Mouse (Mus musculus) kidney, embryonic 16.5 days (tissue): ENCODE data around the gene Sipa1l2. TPM values are rescaled to one million over a fixed set of nuclear protein-coding genes. Genes with fewer than 3 reads are reported as not detected.

Experiments used
- ATAC-seq: fragments of 200-750 bp; cut with Nextera tagmentation; 2 replicates; pipeline ENCODE4 v1.8.0; 2017; ENCODE audit warnings: moderate TSS enrichment; ENCODE audit not compliant: low FRiP score, low TSS enrichment
- H3K27ac ChIP-seq: fragments of 300-500 bp; sonication (generic); 2 replicates; pipeline ENCODE4 v1.5.1; 2014; ENCODE audit warnings: low read length
- H3K27me3 ChIP-seq: fragments of 300-500 bp; sonication (generic); 2 replicates; pipeline ENCODE4 v1.6.1; 2014; ENCODE audit warnings: low read length, control low read depth, mixed read lengths; ENCODE audit not compliant: insufficient read depth
- H3K36me3 ChIP-seq: fragments of 300-500 bp; sonication (generic); 2 replicates; pipeline ENCODE4 v1.6.1; 2014; ENCODE audit warnings: low read length, control low read depth, mixed read lengths; ENCODE audit not compliant: insufficient read depth
- H3K4me1 ChIP-seq: fragments of 300-500 bp; sonication (generic); 2 replicates; pipeline ENCODE4 v1.6.1; 2014; ENCODE audit warnings: low read length, control low read depth, mixed read lengths; ENCODE audit not compliant: insufficient read depth
- H3K4me2 ChIP-seq: fragments of 300-500 bp; sonication (generic); replicated peaks from 2 replicates; pipeline ENCODE4 v1.6.1; 2014; ENCODE audit warnings: low read depth, low read length
- H3K4me3 ChIP-seq: fragments of 300-500 bp; sonication (generic); 2 replicates; pipeline ENCODE4 v1.5.1; 2014; ENCODE audit warnings: mild to moderate bottlenecking, low read length
- H3K9ac ChIP-seq: fragments of 300-500 bp; sonication (generic); replicated peaks from 2 replicates; pipeline ENCODE4 v1.6.1; 2014; ENCODE audit warnings: low read length
- H3K9me3 ChIP-seq: fragments of 300-500 bp; sonication (generic); 2 replicates; pipeline ENCODE4 v1.6.1; 2016; ENCODE audit warnings: low read length, control low read depth
- WGBS: fragments of 180-500 bp; shearing (Covaris S2); extraction: QIAGEN DNeasy Blood & Tissue Kit; methylation state at CpG from one replicate; pipeline ENCODE4 v1.1.7; 2014; 5-methylcytosine and 5-hydroxymethylcytosine counted together
- polyA plus RNA-seq: library from polyadenylated mRNA; unstranded; fragments of >200 nt; fragmentation: Nextera tagmentation; extraction: Ambion mirVana; gene quantifications from 2 replicates; pipeline ENCODE4 v1.2.1, GENCODE M21; 2015

Sipa1l2 gene
- polyA plus RNA-seq, 1 experiment from 2014 or later = 18.1 TPM

DNA sequence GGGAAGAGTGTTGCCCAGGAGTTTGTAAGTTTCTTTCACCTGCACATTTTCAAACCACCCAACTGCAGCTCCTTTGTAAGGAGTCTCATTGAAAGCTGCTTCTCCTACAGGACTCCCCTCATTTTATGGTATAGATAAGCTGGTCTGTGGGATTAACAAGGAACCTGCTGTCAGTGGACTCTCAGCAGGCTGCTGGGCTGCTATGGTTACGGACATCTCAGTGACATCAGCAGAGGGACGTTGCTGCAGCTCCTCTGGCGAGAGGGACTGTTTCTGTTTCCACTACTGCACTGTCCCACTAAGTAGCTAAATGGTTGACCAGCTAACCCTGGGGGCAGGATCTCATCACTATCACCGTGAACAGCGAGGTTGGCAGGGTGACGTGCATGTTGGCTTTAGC, 120.6 kb downstream of the Sipa1l2 start:
- H3K27me3 ChIP-seq = no peaks in the 10 kb centered on the region
- 61% methylated on average over 6 of the region's 6 CpGs for WGBS
- no peaks in the 10 kb centered on the region for H3K9me3 ChIP-seq
- ATAC-seq = no peak
- H3K9ac ChIP-seq = no peak overlapping the region
- H3K4me2 ChIP-seq = no peak overlapping the region
- no peak overlapping the region for H3K4me3 ChIP-seq
- H3K4me1 ChIP-seq = no peaks in the 10 kb centered on the region
- H3K36me3 ChIP-seq = peaks cover 26% of the 10 kb centered on the region
- no peak overlapping the region for H3K27ac ChIP-seq

DNA sequence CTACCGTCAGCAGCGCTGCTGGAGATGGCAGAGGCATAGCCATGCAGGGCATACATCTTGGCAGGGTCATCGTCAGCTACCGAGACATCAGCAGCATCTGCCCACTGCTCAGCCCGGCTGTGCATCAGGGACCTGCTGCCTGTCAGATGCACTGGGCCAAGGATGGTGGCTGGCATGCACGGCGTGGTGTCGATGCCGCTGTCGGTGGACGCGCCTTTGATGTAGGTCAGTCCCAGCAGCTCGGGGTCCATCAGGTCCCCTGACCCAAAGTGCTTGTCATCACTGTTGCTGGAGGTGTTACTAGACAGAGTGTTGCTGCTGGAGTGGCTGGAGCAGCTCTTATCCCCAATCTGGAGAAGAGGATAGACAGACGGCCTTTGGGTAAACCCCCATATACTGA, 122.1 kb downstream of the Sipa1l2 start:
- Histone ChIP-seq H3K4me2 (no peak overlapping the region), H3K9ac (no peak overlapping the region), H3K4me3 (no peak overlapping the region), H3K27ac (no peak overlapping the region), H3K9me3 (no peaks in the 10 kb centered on the region), H3K36me3 (peaks cover 23% of the 10 kb centered on the region), H3K27me3 (no peaks in the 10 kb centered on the region), H3K4me1 (no peaks in the 10 kb centered on the region)
- WGBS = 92% methylated on average over 14 of the region's 14 CpGs
- no peak for ATAC-seq

DNA sequence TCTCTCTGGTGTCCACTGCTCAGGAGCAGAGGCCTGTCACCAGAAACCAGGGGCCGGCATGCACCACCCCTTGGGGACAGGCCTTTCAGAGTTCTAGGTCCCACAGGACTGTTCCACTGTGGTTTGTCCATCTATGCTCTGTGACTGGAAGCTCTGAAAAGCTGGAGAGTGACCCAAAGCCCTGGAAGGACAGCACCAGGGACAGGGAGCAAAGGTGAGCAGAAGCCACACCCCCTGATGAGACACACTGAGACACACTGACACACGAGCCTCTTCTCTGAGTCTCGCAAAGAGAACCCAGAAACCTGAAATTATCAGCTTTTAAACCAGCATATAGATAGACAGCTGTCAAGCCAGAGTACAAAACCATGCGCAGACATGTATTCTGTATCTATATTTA, 123.4 kb downstream of the Sipa1l2 start:
- Histone ChIP-seq H3K27me3 (no peaks in the 10 kb centered on the region), H3K36me3 (peaks cover 29% of the 10 kb centered on the region), H3K27ac (no peak overlapping the region), H3K9me3 (no peaks in the 10 kb centered on the region), H3K4me3 (no peak overlapping the region), H3K9ac (no peak overlapping the region), H3K4me2 (no peak overlapping the region), H3K4me1 (no peaks in the 10 kb centered on the region)
- 80% methylated on average over 4 of the region's 4 CpGs for WGBS
- no peak for ATAC-seq

DNA sequence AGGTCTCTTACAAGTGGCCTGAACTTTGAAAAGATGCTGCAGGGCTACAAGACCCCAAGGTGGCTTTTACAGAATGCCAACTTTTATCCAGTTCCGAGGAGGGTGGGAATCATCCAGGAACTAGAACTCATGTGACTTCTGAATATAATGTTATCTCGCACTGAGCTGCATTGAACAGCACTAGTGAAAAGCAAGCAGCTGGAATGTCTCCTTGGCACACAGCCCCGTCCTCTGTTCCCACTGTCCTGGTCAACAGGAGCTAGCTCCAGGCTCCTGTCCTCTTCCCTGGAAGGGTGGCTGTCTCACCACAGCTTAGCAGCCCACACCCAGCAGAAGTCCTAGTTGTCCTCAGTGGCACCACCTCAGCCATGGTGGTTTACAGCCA, 124.4 kb downstream of the Sipa1l2 start:
- Histone ChIP-seq H3K27ac (no peak overlapping the region), H3K9me3 (peaks cover 3% of the 10 kb centered on the region), H3K27me3 (no peaks in the 10 kb centered on the region), H3K4me2 (no peak overlapping the region), H3K4me3 (no peak overlapping the region), H3K36me3 (peaks cover 28% of the 10 kb centered on the region), H3K9ac (no peak overlapping the region), H3K4me1 (no peaks in the 10 kb centered on the region)
- 75% methylated on average over 3 of the region's 3 CpGs for WGBS
- ATAC-seq = no peak

DNA sequence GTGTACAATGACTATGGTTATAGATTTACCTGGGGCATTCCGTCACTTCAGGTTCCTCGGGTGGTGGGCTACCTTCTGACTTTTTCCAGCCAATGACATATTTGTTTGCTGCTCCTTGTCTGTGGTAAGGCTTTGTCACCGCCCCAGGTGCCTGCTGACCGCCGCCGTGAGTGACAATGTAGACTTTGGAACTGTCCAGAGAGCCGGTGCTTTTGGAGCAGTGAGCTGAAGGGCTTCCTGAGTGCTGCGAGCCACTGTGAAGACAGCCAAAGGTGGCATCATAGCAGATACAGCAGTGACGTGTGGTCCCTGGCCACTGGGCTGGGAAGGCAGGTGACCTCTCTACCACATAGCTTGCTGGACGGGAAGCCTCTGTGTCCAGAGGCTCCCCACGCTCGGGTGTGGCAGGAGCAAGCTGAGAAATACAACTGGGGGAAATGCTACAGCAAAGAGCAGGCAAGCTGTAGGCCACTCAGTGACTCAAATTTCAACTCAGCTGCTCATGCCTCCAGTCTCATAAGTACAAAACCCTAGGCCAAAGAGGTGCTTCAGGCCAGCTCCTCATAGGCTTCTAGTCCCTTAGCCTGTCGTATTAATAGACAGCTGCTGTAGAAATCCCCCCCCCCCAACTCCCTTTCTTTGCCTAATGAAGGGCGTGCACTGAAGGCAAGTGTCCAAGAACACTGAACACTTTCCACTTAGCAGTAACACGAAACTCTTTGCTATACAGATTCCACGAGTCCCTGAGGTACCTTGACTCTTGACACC, 125.0 kb downstream of the Sipa1l2 start:
- Histone ChIP-seq H3K36me3 (peaks cover 27% of the 10 kb centered on the region), H3K4me3 (no peak overlapping the region), H3K27me3 (no peaks in the 10 kb centered on the region), H3K27ac (no peak overlapping the region), H3K4me2 (no peak overlapping the region), H3K4me1 (no peaks in the 10 kb centered on the region), H3K9ac (no peak overlapping the region), H3K9me3 (peaks cover 5% of the 10 kb centered on the region)
- no peak for ATAC-seq
- 80% methylated on average over 16 of the region's 16 CpGs for WGBS

DNA sequence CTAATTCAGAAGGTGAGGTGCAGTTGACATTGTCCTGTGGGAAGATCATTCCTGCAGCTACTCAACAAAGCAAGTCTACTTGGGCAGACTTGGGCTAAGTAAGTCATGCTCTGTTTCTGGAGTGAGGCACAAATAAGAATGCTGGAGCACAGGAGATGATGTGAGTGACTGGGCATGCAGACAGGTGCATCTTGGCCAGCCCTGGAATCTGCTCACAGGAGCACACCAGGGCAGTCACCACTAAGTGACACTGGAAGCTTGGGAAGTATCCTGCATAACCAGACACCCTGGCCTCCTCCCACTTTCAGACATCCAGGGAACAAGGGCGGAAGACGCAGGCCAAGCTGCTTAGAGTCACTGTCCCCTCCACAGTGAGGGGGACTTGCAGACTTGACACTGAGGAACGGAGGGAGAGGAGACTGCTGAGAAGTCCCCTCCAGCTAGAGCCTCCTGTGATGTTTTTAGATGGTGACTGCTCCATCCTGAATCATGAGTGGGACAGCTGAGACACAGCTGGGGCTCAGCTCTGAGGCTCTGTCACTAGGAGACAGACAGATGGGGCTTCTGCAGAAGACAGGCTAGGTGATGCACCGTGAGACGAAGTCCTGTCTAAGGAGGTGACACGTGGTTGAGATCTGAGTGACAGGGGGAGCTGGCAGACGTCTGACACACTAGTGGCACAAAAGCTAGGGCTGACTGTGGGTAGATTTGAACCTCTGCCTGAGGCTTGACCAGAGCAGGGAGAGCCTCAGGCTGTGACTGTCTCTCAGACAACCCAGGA, 134.1 kb downstream of the Sipa1l2 start:
- no peak overlapping the region for H3K4me3 ChIP-seq
- peaks cover 5% of the 10 kb centered on the region for H3K9me3 ChIP-seq
- H3K4me2 ChIP-seq = no peak overlapping the region
- H3K9ac ChIP-seq = no peak overlapping the region
- H3K27me3 ChIP-seq = no peaks in the 10 kb centered on the region
- H3K27ac ChIP-seq = no peak overlapping the region
- H3K4me1 ChIP-seq = peaks cover 10% of the 10 kb centered on the region; the same call in 1 of the 2 replicates
- WGBS = 69% methylated on average over 7 of the region's 7 CpGs
- peaks cover 33% of the 10 kb centered on the region for H3K36me3 ChIP-seq
- no peak for ATAC-seq

DNA sequence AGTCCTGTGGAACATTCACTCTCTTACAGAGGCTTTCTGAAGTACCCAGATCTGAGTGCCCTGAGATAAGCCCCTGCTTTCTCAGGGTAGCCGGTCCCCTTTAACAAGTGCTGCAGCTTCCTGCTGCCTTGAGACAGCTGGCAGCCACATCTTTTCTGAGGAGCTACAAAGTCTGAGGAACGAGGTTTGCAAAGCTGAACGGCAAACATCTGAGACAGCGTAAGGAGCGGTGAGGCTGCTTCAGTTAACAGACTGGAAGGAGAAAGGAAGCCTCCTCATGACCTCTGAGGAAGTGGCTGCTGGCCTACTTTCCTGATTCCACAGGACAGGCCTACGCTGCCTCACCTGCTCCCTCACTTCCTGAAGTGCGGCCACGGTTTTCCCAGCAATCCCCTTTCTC, 135.5 kb downstream of the Sipa1l2 start:
- Histone ChIP-seq H3K36me3 (peaks cover 23% of the 10 kb centered on the region), H3K9me3 (no peaks in the 10 kb centered on the region), H3K27me3 (no peaks in the 10 kb centered on the region), H3K9ac (no peak overlapping the region), H3K4me2 (no peak overlapping the region), H3K27ac (peak overlapping the region; percentile 54; the same call in 1 of the 2 replicates), H3K4me1 (peaks cover 10% of the 10 kb centered on the region; the same call in 1 of the 2 replicates), H3K4me3 (no peak overlapping the region)
- WGBS = 59% methylated on average over 8 of the region's 8 CpGs
- ATAC-seq = no peak

DNA sequence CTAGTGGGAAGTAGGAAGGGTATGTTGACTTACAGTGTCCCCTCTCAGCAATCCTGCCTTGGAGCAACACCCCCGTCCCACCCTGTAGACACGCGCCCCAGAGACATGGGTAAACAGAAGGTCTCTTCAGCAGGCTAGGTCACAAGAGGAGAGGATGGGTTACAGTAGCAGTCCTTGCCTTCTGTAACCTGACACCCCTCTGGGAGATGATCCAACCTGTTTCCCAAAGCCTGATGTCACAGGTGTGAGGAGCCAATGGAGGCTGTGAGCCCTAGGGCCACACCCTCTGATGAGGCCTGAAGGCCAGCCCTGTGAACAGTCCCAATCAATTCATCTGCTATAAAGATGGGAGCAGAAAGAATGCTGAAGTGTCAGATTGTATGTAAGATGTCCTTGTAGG, 138.3 kb downstream of the Sipa1l2 start:
- 50% methylated on average over 3 of the region's 3 CpGs for WGBS
- peak; percentile 54 for ATAC-seq
- H3K36me3 ChIP-seq = peaks cover 10% of the 10 kb centered on the region; the same call in 1 of the 2 replicates
- H3K9ac ChIP-seq = no peak overlapping the region
- no peaks in the 10 kb centered on the region for H3K9me3 ChIP-seq
- H3K4me1 ChIP-seq = peaks cover 10% of the 10 kb centered on the region; the same call in 1 of the 2 replicates
- no peak overlapping the region for H3K27ac ChIP-seq
- H3K4me3 ChIP-seq = no peak overlapping the region
- H3K4me2 ChIP-seq = no peak overlapping the region
- H3K27me3 ChIP-seq = no peaks in the 10 kb centered on the region

DNA sequence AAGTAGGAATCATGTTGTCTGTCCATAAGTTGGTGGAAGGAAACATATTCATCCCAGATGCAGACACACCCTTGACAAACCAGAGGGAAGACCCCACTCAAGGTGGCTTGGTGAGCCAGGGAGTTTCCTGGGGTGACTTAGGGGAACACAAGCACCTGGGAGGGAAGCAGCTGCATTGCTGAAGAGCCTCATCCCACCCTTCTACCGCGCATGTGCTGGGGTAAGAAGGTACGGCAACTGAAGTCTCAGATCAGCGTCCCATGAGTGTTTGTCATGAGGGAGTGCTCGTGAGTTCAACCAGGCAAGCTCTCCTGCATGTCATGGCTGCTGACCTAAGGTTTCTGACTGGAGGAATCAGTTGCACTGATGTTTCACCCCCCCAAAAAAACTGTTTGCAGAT, 138.8 kb downstream of the Sipa1l2 start:
- 90% methylated on average over 5 of the region's 5 CpGs for WGBS
- ATAC-seq = no peak

More for the DNA sequence above, 138.8 kb downstream of the Sipa1l2 start:
- no peaks in the 10 kb centered on the region for H3K27me3 ChIP-seq
- H3K4me3 ChIP-seq = no peak overlapping the region
- peaks cover 10% of the 10 kb centered on the region; the same call in 1 of the 2 replicates for H3K4me1 ChIP-seq
- H3K9ac ChIP-seq = no peak overlapping the region
- H3K4me2 ChIP-seq = no peak overlapping the region
- peaks cover 9% of the 10 kb centered on the region; the same call in 1 of the 2 replicates for H3K36me3 ChIP-seq
- no peak overlapping the region for H3K27ac ChIP-seq
- H3K9me3 ChIP-seq = no peaks in the 10 kb centered on the region
